Mouse (Mus musculus) hindbrain, embryonic 11.5 days (tissue): Measurements from ENCODE around the gene Myo10. TPM values are rescaled to one million over a fixed set of nuclear protein-coding genes. Genes with fewer than 3 reads are reported as not detected.

ENCODE experiments used
- ATAC-seq: fragments of 200-750 bp; cut with Nextera tagmentation; 2 replicates; pipeline ENCODE4 v1.8.0; 2017; ENCODE audit warnings: mild to moderate bottlenecking, moderate TSS enrichment, moderate library complexity; ENCODE audit not compliant: low FRiP score
- DNase-seq: peaks from one replicate; pipeline ENCODE4 v3.0.0-alpha.2; 2015; ENCODE audit warnings: low spot score
- H3K27ac ChIP-seq: fragments of 300-500 bp; sonication (generic); 2 replicates; pipeline ENCODE4 v1.5.1; 2014; ENCODE audit warnings: mild to moderate bottlenecking, low read depth, low read length
- H3K27me3 ChIP-seq: fragments of 300-500 bp; sonication (generic); 2 replicates; pipeline ENCODE4 v1.6.1; 2014; ENCODE audit warnings: mild to moderate bottlenecking, low read length, moderate library complexity, mixed read lengths; ENCODE audit not compliant: control insufficient read depth, insufficient read depth
- H3K36me3 ChIP-seq: fragments of 300-500 bp; sonication (generic); 2 replicates; pipeline ENCODE4 v1.6.1; 2014; ENCODE audit warnings: mild to moderate bottlenecking, low read length, moderate library complexity, mixed read lengths; ENCODE audit not compliant: control insufficient read depth, insufficient read depth
- H3K4me1 ChIP-seq: fragments of 300-500 bp; sonication (generic); replicated peaks from 2 replicates; pipeline ENCODE4 v1.6.1; 2014; ENCODE audit warnings: low read length, mixed read lengths; ENCODE audit not compliant: control insufficient read depth, insufficient read depth
- H3K4me2 ChIP-seq: fragments of 300-500 bp; sonication (generic); replicated peaks from 2 replicates; pipeline ENCODE4 v1.6.1; 2014; ENCODE audit warnings: mild to moderate bottlenecking, low read depth, low read length
- H3K4me3 ChIP-seq: fragments of 300-500 bp; sonication (generic); 2 replicates; pipeline ENCODE4 v1.5.1; 2014; ENCODE audit warnings: low read depth, low read length
- H3K9ac ChIP-seq: fragments of 300-500 bp; sonication (generic); 2 replicates; pipeline ENCODE4 v1.6.1; 2014; ENCODE audit warnings: low read depth, low read length
- H3K9me3 ChIP-seq: fragments of 300-500 bp; sonication (generic); 2 replicates; pipeline ENCODE4 v1.6.1; 2016; ENCODE audit warnings: low read length; ENCODE audit not compliant: control insufficient read depth
- WGBS: fragments of 180-500 bp; shearing (Covaris S2); extraction: QIAGEN DNeasy Blood & Tissue Kit; methylation state at CpG from one replicate; pipeline ENCODE4 v1.1.7; 2014; 5-methylcytosine and 5-hydroxymethylcytosine counted together
- polyA plus RNA-seq: library from polyadenylated mRNA; unstranded; fragments of >200 nt; fragmentation: Nextera tagmentation; extraction: Ambion mirVana; gene quantifications from 2 replicates; pipeline ENCODE4 v1.2.1, GENCODE M21; 2014

The Myo10 gene
- polyA plus RNA-seq, 1 experiment from 2014 or later = 45.2 TPM

GRCm38 (mm10) chr15:25751510-25751909 is 129.2 kb downstream of the Myo10 start:
- 26% methylated on average over 11 of the region's 11 CpGs for WGBS
- DNase-seq = no peak
- ATAC-seq = no peak

GRCm38 (mm10) chr15:25752597-25752996 is 130.3 kb downstream of the Myo10 start:
- Histone ChIP-seq H3K9ac (no peak overlapping the region), H3K27me3 (no peaks in the 10 kb centered on the region), H3K36me3 (no peaks in the 10 kb centered on the region), H3K4me3 (no peak overlapping the region), H3K27ac (peak overlapping the region; percentile 5; the same call in 1 of the 2 replicates), H3K4me1 (no peaks in the 10 kb centered on the region; the same call in 1 of the 2 replicates), H3K9me3 (no peaks in the 10 kb centered on the region), H3K4me2 (peak overlapping the region; percentile 30; the same call in 1 of the 2 replicates)
- 25% methylated on average over 1 of the region's 1 CpGs for WGBS
- ATAC-seq (peak; percentile 45; the same call in 1 of the 2 replicates), DNase-seq (no peak)

More at GRCm38 (mm10) chr15:25751510-25751909, 129.2 kb downstream of the Myo10 start:
- Histone ChIP-seq H3K27me3 (no peaks in the 10 kb centered on the region), H3K4me2 (no peak overlapping the region), H3K4me1 (no peaks in the 10 kb centered on the region; the same call in 1 of the 2 replicates), H3K4me3 (no peak overlapping the region), H3K9me3 (no peaks in the 10 kb centered on the region), H3K36me3 (no peaks in the 10 kb centered on the region), H3K27ac (peak overlapping the region; percentile 36; the same call in 1 of the 2 replicates), H3K9ac (no peak overlapping the region)

GRCm38 (mm10) chr15:25753003-25753402 is 130.7 kb downstream of the Myo10 start:
- Histone ChIP-seq H3K4me3 (peak overlapping the region; percentile 35), H3K4me1 (no peaks in the 10 kb centered on the region; the same call in 1 of the 2 replicates), H3K27ac (peak overlapping the region; percentile 94), H3K9me3 (no peaks in the 10 kb centered on the region), H3K27me3 (no peaks in the 10 kb centered on the region), H3K9ac (peak overlapping the region; percentile 42; the same call in 1 of the 2 replicates), H3K36me3 (no peaks in the 10 kb centered on the region), H3K4me2 (peak overlapping the region; percentile 30)
- ATAC-seq (no peak), DNase-seq (peak; percentile 57)
- WGBS = 15% methylated on average over 9 of the region's 9 CpGs

- H3K27me3 ChIP-seq = no peaks in the 10 kb centered on the region
- peak overlapping the region; percentile 94 for H3K27ac ChIP-seq
- no peaks in the 10 kb centered on the region for H3K9me3 ChIP-seq
- ATAC-seq (peak; percentile 22; the same call in 1 of the 2 replicates), DNase-seq (no peak)
- peak overlapping the region; percentile 35 for H3K4me3 ChIP-seq
- no peaks in the 10 kb centered on the region; the same call in none of the 2 replicates for H3K4me1 ChIP-seq
- H3K4me2 ChIP-seq = peak overlapping the region; percentile 34
- no peaks in the 10 kb centered on the region for H3K36me3 ChIP-seq
- peak overlapping the region; percentile 72 for H3K9ac ChIP-seq
Observed at GRCm38 (mm10) chr15:25753878-25754277, 131.6 kb downstream of the Myo10 start.

- Histone ChIP-seq H3K27me3 (no peaks in the 10 kb centered on the region), H3K4me2 (peak overlapping the region; percentile 34), H3K27ac (peak overlapping the region; percentile 94), H3K36me3 (no peaks in the 10 kb centered on the region), H3K9ac (peak overlapping the region; percentile 72), H3K9me3 (no peaks in the 10 kb centered on the region), H3K4me3 (peak overlapping the region; percentile 35), H3K4me1 (no peaks in the 10 kb centered on the region; the same call in none of the 2 replicates)
- WGBS = 21% methylated on average over 13 of the region's 13 CpGs
- peak; percentile 68 for DNase-seq
- peak; percentile 89 for ATAC-seq
Observed at GRCm38 (mm10) chr15:25754342-25754951, 132.1 kb downstream of the Myo10 start.

GRCm38 (mm10) chr15:25755536-25755935 is 133.2 kb downstream of the Myo10 start:
- ATAC-seq = no peak
- Histone ChIP-seq H3K4me2 (peak overlapping the region; percentile 34), H3K9ac (peak overlapping the region; percentile 72), H3K27me3 (no peaks in the 10 kb centered on the region), H3K4me3 (peak overlapping the region; percentile 35), H3K27ac (no peak overlapping the region; the same call in 1 of the 2 replicates), H3K36me3 (no peaks in the 10 kb centered on the region), H3K4me1 (no peaks in the 10 kb centered on the region; the same call in none of the 2 replicates), H3K9me3 (no peaks in the 10 kb centered on the region)
- no peak for DNase-seq
- 40% methylated on average over 6 of the region's 6 CpGs for WGBS

- Histone ChIP-seq H3K27ac (0 out of 2 replicates have a peak overlapping the region, but pooled peaks have one; percentile 33), H3K27me3 (no peaks in the 10 kb centered on the region), H3K9me3 (no peaks in the 10 kb centered on the region), H3K4me3 (0 out of 2 replicates have a peak overlapping the region, but pooled peaks have one; percentile 4), H3K36me3 (no peaks in the 10 kb centered on the region), H3K9ac (peak overlapping the region; percentile 1; the same call in 1 of the 2 replicates), H3K4me2 (peak overlapping the region; percentile 34; the same call in 1 of the 2 replicates), H3K4me1 (no peaks in the 10 kb centered on the region; the same call in none of the 2 replicates)
- DNase-seq = no peak
- WGBS = 52% methylated on average over 3 of the region's 3 CpGs
- ATAC-seq = no peak
Observed at GRCm38 (mm10) chr15:25756072-25756471, 133.7 kb downstream of the Myo10 start.

GRCm38 (mm10) chr15:25758037-25758436 is 135.7 kb downstream of the Myo10 start:
- Histone ChIP-seq H3K27me3 (no peaks in the 10 kb centered on the region), H3K4me3 (no peak overlapping the region), H3K27ac (peak overlapping the region; percentile 43), H3K9ac (0 out of 2 replicates have a peak overlapping the region, but pooled peaks have one; percentile 35), H3K9me3 (no peaks in the 10 kb centered on the region), H3K4me2 (peak overlapping the region; percentile 29; the same call in 1 of the 2 replicates), H3K36me3 (no peaks in the 10 kb centered on the region), H3K4me1 (peaks cover 12% of the 10 kb centered on the region)
- WGBS = 39% methylated on average over 10 of the region's 10 CpGs
- ATAC-seq (no peak), DNase-seq (peak; percentile 44)
